Mouse (Mus musculus): ENCODE results near the gene Tspan2.

GRCm38 (mm10) chr3:102736436-102736835 is 2.1 kb downstream of the Tspan2 start:
- TF ChIP-seq POLR2A (IDR thresholded peaks at IDR 0.05; ENCODE audit: insufficient read length, low read depth) (no peak), CEBPB (IDR thresholded peaks at IDR 0.05; ENCODE audit: insufficient read depth, poor library complexity, severe bottlenecking) (no peak), POLR2AphosphoS2 (IDR thresholded peaks at IDR 0.05; ENCODE audit: insufficient read length, low read depth) (no peak), USF1 (IDR thresholded peaks at IDR 0.05; ENCODE audit: low read depth) (no peak), MYOG (IDR thresholded peaks at IDR 0.05; ENCODE audit: control insufficient read depth in 1 of 3, insufficient read depth in 1 of 3, insufficient read length in 2 of 3, low read depth in 2 of 3) (no peak), MAX (IDR thresholded peaks at IDR 0.05; ENCODE audit: low read depth) (no peak), REST (IDR thresholded peaks at IDR 0.05; ENCODE audit: insufficient read depth, insufficient read length) (no peak)
